Mouse (Mus musculus) E14TG2a.4 (cell line): ENCODE results near the gene Cdyl2.

Experiments used
- CTCF ChIP-seq: conservative IDR thresholded peaks from 2 replicates; pipeline ENCODE4 v1.5.1; 2014; ENCODE audit warnings: low read length
- NANOG ChIP-seq: IDR thresholded peaks from 2 replicates; pipeline ENCODE4 v1.6.1; 2014; ENCODE audit warnings: borderline replicate concordance, low read length, mixed read lengths
- POU5F1 ChIP-seq: IDR thresholded peaks from 2 replicates; pipeline ENCODE4 v1.6.1; 2014; ENCODE audit warnings: low read length, borderline replicate concordance

- no peak for TF ChIP-seq CTCF
- no peak for TF ChIP-seq NANOG
- TF ChIP-seq POU5F1 = no peak
Measured at GRCm38 (mm10) chr8:116628975-116629374, 103.8 kb downstream of the Cdyl2 start.
